Mouse (Mus musculus) inflammation-experienced regulatory T-cells, adult 6 months (primary cell): ENCODE measurements around the gene Kcne2. TPM values are rescaled to one million over a fixed set of nuclear protein-coding genes. Genes with fewer than 3 reads are reported as not detected.

ENCODE experiments used
- ATAC-seq: one replicate; pipeline ENCODE4 v1.8.0; 2017
- polyA plus RNA-seq, 3 experiments: library from polyadenylated mRNA; unstranded; fragments of 100-300 nt; shearing (Covaris generic); gene quantifications; one replicate each; pipeline ENCODE4 v1.2.1; 2017

Kcne2 gene
- polyA plus RNA-seq, 3 experiments from 2014 or later, result not detected

DNA sequence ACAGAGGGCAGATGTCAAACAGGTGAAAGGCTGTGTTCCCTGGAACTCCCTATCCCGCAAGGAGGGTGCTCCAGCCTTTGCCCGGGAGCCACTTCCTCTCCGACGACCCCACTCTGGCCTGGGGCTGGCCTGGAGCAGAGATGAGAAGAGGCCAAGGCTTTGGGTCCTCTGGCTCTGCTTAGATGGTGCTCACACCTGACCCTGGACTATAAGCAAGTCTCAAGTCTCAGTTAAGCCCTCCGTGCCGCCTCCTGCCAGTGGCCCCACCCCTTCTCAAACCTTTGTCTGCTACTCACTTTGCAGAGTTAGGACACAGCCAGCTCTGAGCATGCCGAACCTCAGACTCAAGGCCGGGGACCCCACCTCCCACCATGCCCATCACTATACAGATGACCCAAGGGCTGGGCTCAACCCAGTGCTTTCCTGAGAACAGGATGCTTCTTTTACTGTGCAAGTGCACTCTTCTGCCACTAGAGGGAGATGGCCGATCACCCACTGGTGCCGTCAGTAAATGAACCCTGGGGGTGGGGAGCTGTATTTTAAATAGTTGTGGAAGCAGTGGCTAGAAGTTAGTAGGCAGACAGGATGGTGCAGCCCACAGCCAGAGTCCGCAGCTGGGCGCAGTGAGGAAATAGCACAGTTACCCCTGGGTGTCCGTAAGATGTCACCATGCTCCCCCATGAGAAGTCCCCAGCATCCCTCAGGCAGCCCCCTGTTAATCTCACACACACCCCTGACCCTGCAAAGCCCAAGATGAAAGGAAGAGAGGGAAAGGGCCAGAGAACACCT lies 22.0 kb downstream of the Kcne2 start:
- ATAC-seq, result peak; percentile 90

DNA sequence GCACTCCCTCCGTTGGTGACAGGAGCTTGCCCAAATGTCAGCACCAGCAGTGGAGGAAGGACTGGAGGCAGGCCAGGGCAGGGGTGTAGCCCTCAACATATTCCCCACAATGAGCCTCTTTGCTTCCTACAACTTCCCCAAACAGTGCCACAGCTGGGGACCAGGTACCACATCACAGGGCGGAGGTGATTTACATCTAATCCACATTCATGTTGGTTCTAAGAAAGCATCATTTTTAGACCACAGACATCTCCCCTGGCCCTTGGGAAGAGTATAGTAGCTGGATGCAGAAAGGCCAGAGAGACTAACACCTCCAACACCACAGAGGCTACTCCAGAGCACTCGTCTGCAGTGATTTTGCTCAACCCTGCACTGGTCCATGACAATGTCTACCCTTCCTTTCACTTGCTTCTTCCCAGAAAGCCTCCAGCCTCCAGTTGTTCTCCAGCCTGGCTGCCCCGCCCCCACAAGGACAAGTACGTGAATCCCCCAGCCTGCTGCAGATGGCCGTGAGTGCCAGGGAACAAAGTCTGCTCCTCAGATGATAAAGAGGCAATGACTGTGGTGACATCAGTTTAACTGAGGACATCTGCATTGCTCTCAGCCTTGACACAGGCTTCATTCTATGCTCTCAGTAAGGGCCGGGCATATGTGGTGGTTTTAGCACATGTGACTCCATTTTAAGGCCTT lies 24.0 kb downstream of the Kcne2 start:
- no peak for ATAC-seq

DNA sequence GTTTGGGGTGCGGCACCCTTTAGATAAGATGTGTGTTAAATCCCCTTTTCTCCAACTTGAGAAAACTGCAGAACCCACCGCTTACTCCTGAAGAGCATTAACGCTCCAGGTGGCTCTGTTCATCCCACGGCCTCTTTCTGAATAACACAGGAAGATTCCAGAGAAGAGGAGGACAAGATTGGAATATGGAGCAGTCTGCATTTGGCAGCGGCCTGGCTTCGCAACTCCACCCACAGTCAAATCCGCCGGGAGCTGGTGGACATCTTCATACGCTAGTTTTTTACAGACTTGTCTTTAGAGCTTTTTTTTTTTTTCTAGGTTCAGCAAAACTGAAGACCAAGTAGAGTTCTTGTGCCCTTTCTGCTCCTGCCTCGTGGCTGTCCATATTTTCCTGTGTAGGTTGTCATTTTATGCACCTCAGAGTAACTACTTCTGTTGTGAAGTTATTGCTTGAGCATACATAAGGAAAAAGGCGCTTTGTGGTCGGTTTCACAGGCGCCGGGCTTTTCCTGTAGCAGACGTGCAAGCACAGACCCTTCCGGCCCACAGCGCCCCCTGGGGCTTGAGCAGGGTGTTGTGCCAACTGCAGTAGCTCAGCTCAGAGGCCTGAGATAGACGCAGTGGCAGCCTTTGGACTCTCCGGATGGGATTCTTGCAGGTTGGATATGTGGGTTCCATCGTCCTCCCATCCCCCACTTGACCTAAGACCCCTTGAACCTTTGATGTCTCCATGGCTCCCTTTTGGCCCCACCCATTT lies 27.3 kb downstream of the Kcne2 start:
- ATAC-seq, result peak; percentile 61

DNA sequence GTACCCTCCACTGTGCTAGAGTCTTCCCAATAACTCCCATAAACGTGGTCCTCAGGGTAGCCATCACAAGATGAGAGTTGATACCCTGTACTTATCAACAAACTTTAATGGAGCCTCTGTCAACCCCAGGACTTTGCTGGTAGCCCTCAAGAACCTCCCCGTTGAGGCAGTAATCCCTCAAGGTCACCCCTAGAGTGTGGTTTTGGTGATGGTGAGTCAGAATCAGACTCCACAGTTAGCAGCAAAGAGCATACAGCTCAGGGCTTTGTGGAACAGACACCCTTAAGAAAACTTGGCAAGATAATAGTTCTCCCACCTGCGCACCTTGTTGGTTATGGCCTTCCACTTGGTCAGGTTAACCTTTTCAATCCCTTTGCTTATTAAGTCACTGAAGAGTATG lies 28.2 kb downstream of the Kcne2 start:
- ATAC-seq, result no peak

DNA sequence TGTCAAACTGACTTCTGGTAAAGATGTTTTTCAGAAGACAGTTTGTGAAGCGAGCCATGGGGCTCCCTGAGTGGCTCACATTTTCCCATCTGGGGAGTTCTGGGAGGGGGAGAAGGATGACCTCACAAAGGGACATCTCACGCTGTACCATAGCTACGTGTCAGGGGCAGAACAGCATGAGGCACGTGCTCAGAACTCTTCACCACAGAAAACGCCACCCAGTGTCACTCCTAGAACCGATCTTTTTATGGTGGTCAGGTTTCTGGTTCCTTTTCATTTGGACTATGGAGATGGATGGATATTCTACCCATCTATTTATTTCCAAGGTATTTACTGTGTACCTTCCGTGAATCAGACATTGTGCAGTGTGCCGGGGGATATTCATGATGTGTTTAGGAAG lies 29.2 kb downstream of the Kcne2 start, which contains the start of gene Fam243:
Gene Fam243, minus strand, starts transcription at position 101 of the 400 bp plus-strand sequence.
- no peak for ATAC-seq

DNA sequence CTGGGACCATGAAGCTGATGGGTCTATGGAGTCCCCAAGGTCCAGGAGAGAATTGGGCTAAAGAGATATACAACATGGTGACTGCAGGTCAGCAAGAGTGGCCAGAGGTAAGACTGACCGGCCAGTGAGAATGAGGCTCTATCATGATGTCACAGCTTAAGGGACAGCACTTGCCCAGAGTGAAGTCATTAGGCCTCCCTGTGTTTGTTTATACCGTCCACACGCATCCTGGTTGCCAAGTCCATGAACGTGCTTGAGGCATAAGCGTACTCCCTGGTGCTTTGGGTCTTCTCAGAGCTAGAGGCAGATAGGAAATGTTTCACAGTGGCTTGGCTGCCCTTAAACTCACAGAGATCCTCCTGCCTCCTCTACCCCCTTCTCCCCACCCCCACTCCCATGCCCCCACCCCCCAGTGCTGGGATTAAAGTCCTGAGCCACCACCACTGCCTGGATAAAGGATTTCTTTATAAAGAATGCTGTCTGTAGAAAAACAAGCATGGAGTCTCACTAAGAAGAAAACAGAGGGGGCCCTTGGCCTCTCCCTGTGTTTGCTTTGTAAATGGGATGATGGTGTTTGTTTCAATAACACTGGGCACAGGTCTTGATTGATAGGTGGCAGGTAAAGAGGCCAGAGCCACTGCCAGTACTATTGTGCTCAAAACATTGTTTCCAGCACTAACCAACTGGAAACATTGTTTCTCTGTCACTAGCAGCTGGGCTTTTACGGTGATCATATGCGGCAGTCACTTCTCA lies 32.3 kb downstream of the Kcne2 start:
- no peak for ATAC-seq

DNA sequence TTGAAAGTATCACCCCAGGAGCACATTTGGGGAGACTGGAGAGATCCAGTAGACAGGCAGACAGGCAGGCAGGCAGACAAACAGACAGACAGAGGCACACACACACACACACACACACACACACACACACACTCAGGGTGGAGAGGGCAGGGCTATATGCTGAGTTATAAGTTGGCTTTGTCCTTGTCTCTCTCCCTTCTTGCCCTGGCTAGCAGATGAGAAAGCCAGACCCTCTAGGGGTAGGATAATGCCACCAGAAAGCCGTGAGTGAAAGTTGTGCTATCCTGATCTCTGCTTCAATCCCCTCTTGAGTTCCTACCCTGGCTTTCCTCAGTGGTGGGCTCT lies 32.8 kb downstream of the Kcne2 start:
- ATAC-seq, result no peak

DNA sequence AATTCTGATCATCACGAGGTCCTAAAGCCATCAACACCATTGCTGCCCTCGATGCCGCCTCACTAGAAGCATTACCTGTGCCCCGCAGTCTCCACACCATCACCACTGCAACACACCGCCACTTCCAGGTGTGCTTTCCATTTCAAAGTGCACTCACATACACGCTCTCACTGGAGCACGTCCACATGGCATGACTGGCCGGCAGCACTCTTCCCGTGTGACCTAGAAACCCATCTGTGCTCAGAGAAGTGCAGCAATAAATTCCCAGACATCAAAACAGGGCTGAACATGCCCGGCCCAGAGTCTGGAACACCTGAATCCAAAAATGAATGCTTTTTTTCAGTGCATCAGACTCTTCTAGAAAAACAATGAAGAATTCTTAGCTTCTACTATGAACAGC lies 35.7 kb downstream of the Kcne2 start:
- no peak for ATAC-seq

DNA sequence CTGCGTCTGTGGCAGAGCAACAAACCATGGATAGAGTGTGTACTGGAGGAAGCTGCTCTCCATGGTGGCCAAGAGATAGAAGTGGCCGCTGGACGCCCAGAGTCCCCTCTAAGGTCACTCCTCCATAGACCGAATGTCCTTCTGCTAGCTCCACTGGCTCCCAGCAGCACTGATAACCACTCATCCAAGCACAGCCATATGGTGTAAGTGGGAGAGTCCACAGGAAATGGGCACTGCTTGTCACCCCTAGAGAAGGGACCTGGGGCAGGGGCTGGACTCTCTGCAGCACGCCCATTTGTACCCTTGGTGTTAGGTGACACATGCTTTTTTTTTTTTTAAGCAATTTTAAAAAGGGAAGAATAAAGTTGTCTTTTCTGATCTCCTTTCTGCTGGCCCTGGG lies 38.8 kb downstream of the Kcne2 start:
- ATAC-seq, result no peak

DNA sequence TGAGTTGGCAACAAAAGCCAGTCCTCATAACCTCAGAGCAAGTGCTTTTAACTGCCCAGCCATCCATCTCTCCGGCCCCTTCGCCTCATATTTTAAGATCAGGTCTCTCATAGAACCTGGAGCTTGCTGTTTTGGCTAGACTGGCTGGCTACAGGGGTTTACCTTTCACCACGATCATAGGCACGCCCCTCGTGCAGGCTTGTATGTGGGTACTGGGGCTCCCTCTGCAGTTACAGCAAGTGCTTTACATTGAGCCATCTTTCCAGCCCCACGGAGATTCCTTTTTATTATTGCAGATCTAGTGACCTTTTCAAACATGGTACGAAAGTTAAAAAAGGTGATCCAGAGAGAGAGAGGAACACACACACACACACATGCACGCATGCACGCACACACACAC lies 42.4 kb downstream of the Kcne2 start:
- no peak for ATAC-seq

DNA sequence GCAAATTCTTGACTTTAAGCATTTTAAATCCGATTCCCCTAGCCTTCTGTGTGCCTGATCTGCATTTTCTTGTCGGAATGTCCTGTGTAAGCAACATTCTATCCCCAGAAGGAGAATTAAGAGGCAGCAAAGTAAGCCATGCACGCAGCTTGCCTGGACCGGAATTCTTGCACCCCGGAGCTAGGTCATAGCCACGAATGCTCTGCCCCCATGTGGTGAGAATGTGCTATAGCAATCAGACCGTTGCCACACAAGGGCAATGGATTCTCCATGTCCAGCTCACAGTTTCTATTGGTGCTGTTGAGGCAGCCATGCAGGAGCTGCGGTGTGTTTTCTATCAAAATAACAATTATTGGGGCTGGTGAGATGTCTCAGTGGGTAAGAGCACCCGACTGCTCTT lies 44.1 kb downstream of the Kcne2 start:
- peak; percentile 60 for ATAC-seq

DNA sequence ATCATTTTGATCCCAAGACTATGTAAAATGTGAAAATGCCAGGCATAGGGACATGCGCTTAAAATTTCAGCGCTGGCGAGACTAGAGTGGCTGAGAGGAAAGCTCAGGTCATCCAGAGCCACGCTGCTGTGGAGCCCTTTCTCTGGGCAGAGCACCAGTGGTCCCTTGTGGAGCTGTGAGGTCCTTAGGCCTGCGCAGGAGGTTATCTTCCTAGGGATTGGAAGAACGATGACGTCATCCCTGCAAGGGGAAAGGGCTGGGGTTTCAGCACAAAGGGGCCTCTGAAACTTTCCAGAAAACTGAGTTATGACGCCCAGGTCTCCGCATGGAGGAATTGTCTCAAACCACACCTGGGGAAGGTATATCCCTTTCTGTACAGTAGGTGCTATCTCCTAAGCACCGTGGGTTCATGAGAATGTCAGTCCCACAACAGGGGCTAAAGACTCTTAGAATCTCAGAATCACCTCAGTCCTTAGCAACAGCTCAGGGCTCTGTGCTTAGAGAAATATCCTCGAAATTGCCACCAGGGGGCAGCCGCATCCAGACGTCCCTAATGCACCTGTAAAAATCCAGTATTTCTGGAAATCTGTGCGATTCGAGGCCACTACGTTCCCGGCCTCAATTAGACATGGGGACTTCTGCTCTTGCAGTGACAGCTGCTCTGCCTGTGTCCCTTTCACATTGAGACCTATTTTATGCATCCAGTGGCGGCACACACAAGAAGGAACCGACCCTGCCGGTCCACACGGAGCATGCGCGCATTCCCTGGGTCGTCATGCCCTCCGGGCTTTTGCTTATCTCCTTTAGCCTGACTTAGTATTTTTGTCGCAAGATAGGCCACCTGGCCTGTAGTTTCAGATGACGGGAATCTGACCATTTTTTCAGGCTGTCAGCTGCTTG lies 48.7 kb downstream of the Kcne2 start:
- ATAC-seq, result no peak

DNA sequence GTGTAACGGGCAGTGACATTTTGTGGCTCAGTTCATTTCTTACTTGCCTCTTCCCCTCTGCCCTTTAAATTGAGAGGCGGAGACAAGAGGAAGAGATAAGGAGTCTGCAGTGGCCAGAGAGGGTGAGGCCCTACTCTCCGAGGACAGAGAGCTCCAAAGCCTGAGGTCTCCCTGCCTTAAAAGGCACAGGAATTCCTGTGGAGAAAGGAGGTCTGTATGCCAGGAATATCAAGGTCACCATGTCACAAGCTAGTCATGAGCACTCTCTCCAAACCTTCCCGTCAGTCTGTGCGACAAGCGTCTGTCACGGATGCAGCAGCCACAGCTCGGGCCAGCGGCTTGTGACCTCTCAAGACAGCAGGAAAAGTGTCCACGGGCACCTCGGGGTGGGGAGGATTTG lies 53.0 kb downstream of the Kcne2 start:
- no peak for ATAC-seq

DNA sequence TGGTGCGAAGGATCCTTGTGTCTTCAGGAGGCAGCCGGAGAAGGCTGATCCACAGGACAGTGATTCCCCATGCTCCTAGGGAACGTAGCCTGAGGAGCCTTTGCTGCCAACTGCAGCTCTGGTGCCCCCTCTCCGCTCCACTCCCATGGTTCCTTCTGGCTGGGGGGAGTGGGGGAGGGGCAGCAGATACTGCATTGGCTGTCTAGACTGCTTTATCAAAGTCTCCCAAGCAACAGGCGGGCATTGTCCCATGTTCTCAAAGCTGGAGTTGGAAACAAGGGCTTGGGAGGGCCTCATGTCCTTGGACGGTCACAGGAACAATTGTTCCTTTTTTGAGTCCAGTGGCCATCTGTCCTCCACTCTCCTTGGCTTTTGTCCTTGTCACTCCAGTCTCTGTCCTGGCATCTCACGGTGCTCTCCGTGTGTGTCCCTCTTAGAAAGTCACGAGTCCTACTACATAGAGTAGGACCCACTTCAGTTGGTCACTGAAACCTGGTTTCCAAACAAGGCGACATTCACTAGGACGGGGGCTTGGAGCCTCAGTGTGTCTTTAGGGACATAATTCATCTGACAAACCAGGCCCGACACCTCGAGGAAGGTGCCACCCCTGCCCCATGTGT lies 54.2 kb downstream of the Kcne2 start:
- no peak for ATAC-seq

Other genes with a start within 250 kb of the Kcne2 start
- 10 to 100 TPM; 60.2 to 63.4 (median 62.3) TPM for gene Mrps6, start 234.1 kb upstream of the Kcne2 start, polyA plus RNA-seq
- not detected for gene Gm49711, start 234.1 kb upstream of the Kcne2 start, polyA plus RNA-seq
- gene Slc5a3, start 234.1 kb upstream of the Kcne2 start, polyA plus RNA-seq, result 1 to 10 TPM; 5.4 to 10.0 (median 6.3) TPM
- 100 to 1,000 TPM; 112 to 149 (median 139) TPM for gene Smim11, start 8.9 kb downstream of the Kcne2 start, polyA plus RNA-seq
- gene Fam243, start 29.1 kb downstream of the Kcne2 start, polyA plus RNA-seq, result not detected
- not detected for gene Kcne1, start 67.1 kb downstream of the Kcne2 start, polyA plus RNA-seq
- 1 to 10 TPM; 1.8 to 3.3 (median 1.9) TPM for gene Rcan1, start 178.5 kb downstream of the Kcne2 start, polyA plus RNA-seq
- not detected for gene Clic6, start 193.3 kb downstream of the Kcne2 start, polyA plus RNA-seq